Mouse (Mus musculus): ENCODE results near the gene Clpb. TPM values are rescaled to one million over a fixed set of nuclear protein-coding genes. Genes with fewer than 3 reads are reported as not detected.

Clpb gene
- total RNA-seq, 2 experiments from 2014 or later: 0.38 to 10.5 TPM

DNA sequence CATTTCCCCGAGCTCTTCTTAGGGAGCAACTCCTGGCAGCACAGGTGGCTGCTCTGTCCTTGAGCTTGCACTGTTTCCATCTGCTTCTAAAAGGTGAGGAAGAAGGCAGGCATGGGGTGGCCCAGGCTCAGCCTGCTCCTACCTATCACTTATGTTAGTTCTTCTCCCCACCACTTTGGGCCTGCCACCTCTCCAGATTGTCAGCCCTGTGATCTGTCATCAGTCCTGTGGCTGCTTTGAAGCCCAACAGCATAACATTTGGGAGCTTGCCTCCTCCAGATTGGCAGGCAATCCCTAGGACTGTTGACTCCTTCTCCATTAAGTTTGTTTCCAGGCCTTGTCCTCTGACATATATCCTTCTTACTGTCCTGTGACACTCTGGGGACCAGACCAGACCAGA lies 108.2 kb downstream of the Clpb start:
- ATAC-seq (replicated peaks; ENCODE audit: low FRiP score, poor library complexity, severe bottlenecking): no peak

DNA sequence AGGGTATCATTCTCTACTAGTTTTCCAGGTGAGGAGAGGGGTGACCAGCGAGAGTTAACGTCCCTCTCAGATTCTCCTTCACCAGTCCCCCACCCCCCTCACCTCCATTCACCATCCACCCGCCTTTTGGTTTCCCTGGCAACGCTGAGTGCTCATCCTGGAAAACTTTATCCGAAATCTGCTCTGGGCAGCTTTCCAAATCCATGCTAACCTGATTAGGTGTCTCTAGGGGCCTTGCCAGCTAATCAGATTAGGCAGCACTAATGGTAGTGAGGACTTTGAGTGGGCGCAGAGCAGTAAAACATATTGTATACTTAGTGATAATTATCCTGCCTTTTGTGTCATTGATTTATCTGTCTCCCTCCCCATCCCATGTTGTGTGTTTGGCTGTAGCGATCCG lies 109.3 kb downstream of the Clpb start:
- ATAC-seq (replicated peaks; ENCODE audit: low FRiP score, poor library complexity, severe bottlenecking): no peak

- ATAC-seq (replicated peaks; ENCODE audit: low FRiP score, poor library complexity, severe bottlenecking): no peak
These were observed 113.6 kb downstream of the Clpb start for GRCm38 (mm10) chr7:101777053-101777452.

DNA sequence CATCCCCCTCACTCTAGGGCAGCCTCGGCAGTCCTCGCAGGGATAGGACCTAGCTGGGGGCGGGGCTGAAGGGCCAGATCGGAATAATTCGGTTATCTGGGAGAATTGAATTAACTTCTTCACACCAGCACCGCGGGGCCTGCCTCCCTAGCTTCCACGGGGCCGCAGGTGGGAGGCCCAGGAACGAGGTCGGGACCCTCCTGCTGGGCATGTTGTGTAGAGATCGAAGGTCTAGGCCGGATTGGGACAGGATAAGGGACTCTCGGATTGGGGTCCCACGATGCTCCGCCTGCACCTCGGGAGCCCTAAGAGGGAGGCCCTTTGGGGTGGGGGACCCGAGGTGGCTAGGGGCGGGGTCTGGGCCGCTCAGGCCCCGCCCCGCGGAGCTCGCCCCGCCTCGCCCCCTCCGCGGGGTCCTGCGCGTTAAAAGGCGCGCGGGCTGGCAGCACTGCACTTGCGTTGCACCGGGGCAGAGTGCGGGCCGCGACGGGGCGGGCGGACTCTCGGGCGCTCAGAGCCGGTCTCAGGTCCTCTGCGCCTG lies 154.5 kb downstream of the Clpb start, which contains the start of gene Phox2a:
Phox2a (plus strand) TSS at position 453 of the 541 bp plus-strand sequence.
- ATAC-seq (replicated peaks; ENCODE audit: low FRiP score, poor library complexity, severe bottlenecking): no peak

DNA sequence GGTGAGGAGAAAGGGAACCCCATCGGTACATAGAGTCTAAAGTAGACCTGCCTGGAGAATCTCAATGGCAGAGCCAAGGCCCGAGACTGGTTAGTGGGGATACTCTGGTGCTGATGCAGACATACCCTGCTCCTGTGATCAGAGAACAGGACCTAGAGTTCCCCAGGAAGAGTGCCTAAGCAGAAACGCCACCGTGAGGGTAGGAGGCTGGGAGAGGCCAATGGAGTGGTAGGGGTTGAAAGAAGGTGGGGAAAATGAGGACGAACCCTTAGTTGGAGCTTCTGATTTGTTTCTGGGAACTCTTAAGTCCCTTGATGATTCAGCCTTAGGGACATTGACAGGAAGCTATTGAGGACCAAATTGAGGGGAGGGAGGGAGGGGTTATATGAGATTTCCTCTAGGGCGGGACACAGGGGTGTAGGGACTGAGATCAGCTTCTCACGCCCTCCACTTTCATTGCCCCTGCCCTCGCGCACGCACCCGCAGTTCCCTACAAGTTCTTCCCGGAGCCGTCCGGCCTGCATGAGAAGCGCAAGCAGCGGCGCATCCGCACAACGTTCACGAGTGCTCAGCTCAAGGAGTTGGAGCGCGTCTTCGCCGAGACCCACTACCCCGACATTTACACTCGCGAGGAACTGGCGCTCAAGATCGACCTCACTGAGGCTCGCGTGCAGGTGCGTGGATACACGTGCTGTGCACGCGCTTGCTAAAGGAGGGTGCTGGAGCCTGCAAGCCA lies 157.0 kb downstream of the Clpb start:
- ATAC-seq (replicated peaks; ENCODE audit: low FRiP score, poor library complexity, severe bottlenecking): no peak

DNA sequence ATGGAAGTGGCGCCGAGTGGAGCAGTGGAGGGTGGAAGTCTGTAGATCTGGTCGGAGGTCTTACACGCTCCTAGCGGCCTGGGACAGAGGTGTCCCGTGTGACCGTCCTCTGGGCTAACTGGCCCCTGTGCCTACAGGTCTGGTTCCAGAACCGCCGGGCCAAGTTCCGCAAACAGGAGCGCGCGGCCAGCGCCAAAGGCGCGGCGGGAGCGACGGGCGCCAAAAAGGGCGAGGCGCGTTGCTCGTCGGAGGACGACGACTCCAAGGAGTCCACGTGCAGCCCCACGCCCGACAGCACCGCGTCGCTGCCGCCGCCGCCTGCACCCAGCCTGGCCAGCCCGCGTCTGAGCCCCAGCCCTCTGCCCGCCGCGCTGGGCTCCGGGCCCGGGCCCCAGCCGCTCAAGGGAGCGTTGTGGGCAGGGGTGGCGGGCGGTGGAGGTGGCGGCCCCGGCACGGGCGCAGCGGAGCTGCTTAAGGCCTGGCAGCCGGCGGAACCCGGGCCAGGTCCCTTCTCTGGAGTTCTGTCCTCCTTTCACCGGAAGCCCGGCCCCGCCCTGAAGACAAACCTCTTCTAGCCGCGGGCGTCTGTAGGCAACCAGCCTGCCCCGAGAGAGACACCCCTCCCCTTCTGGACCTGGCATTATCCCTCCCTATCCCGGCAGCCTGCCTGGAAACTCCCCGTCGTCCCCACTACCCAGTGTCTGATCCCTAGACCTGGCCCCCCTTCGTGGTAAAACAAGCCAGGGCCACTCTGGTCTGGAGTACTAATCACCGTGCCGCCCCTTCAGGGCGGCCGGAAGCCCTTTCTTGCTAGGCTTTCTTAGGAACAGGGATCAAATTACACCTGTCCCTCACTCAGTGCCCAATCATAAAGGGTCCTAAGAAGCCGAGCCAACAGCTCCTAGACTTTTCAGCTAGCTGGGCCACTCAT lies 158.4 kb downstream of the Clpb start:
- no peak for ATAC-seq (replicated peaks; ENCODE audit: low FRiP score, poor library complexity, severe bottlenecking)

- ATAC-seq (replicated peaks; ENCODE audit: low FRiP score, poor library complexity, severe bottlenecking): no peak
These were observed 159.7 kb downstream of the Clpb start for GRCm38 (mm10) chr7:101822836-101823757.

DNA sequence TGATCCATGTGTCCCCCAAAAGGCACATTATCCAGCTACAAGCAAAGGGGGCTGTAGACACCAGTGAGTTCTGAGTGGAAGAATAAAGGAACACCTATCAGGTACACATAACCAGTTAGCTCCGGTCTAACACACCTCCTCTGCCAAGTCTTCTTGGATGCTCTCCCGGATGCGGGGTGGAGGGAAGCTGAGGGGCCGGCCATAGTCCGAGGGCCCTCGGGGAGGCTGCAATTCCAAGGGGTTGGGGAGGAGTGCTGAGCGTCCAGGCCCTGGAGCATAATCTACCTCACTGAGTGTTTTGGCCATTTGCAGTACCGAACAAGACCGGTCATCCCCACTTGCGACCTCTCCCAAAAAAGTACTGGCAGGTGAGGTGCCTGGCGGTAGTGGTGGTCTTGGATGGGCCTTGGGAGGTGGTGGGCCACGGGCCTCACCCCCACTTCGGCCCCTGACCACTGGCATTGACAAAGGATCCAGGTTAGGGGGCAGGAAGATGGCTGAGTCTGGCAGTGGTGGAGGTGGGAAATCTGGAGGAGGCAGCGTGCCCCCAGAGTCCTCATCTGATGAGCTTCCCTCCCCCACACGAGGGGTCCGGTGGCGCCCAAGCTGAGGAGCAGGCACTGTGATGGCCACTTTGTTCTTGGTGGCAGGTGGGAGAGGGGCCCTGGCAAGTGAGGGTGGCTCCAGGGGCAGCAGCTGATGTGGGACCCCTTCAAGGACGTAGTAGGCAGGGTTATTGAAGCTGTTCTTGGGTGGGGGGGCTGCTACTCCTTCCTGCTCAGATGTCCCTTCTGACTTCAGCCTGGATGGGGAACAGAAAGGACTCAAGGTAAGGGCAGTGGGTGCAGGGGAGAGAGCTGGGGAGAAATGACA lies 160.6 kb downstream of the Clpb start:
- ATAC-seq (replicated peaks; ENCODE audit: low FRiP score, poor library complexity, severe bottlenecking): no peak

DNA sequence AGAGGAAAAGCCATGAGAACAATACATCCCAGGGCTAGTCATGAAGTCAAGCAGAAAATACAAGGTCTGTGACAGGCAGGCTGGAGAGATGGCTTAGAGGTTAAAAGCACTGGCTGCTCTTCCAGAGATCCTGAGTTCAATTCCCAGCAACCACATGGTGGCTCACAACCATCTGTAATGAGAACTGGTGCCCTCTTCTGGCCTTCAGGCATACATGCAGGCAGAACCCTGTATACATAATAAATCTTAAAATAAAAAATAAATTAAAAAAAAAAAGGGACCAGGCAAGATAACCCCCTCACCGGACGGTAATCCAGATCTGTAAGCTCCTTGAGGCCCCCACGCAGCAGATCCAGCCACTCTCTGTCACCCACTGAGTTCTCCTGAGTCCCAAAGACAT lies 166.9 kb downstream of the Clpb start:
- no peak for ATAC-seq (replicated peaks; ENCODE audit: low FRiP score, poor library complexity, severe bottlenecking)

DNA sequence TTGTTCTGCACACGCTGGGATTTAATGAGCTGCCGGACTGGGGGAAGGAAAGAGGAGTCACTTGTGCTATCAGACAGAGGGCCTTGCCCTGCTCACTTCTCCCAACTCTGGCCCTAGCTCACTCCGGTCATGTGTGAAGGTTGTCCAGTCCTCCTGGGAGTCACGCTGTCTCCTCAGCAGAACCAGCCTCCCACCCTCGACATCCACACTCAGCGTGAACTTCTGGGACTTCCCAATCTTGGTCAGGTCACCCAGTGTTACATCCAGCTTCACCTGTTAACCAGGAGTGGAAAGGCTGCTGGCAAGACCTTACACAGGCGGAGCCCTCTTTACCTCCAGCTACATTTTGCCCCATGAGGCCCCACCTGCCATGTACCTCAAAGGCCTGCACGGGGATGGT lies 168.0 kb downstream of the Clpb start:
- no peak for ATAC-seq (replicated peaks; ENCODE audit: low FRiP score, poor library complexity, severe bottlenecking)

- ATAC-seq (replicated peaks; ENCODE audit: low FRiP score, poor library complexity, severe bottlenecking): no peak
These were observed 168.9 kb downstream of the Clpb start for GRCm38 (mm10) chr7:101832372-101832771.

GRCm38 (mm10) chr7:101833352-101833751 lies 169.9 kb downstream of the Clpb start:
- no peak for ATAC-seq (replicated peaks; ENCODE audit: low FRiP score, poor library complexity, severe bottlenecking)

DNA sequence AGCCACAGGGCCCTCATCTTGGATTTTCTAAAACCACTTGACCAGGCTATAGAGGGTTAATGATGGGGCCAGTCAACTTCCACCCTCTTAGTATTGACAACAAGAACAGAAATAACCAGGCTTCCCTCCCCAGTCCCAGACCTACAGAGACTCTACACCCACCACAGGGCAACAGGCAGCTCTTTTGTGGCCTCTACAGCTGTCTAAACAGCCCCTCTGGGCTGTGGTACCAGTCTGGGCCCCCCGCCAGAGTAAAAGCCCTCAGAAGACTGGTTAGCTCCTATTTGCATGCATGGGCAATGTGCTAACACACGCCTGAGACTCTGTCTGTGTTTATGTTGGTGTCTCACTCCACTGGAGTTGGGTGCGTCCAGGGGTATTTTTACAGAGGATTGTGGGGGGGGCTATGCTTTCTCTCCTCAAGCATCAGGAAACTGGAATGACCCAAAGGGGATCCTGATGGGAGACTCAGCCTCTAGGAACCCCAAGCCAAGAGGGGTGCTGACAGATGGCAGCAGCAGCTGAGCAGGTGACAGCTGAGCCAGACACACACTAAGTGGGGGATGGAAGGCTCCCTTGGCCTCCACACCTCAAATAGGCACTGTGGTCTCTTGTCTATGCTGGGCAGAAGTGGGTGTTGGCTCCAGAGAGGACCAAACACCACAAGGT lies 170.6 kb downstream of the Clpb start:
- no peak for ATAC-seq (replicated peaks; ENCODE audit: low FRiP score, poor library complexity, severe bottlenecking)

- ATAC-seq (replicated peaks; ENCODE audit: low FRiP score, poor library complexity, severe bottlenecking): no peak
These were observed 171.5 kb downstream of the Clpb start for GRCm38 (mm10) chr7:101834903-101835302.

DNA sequence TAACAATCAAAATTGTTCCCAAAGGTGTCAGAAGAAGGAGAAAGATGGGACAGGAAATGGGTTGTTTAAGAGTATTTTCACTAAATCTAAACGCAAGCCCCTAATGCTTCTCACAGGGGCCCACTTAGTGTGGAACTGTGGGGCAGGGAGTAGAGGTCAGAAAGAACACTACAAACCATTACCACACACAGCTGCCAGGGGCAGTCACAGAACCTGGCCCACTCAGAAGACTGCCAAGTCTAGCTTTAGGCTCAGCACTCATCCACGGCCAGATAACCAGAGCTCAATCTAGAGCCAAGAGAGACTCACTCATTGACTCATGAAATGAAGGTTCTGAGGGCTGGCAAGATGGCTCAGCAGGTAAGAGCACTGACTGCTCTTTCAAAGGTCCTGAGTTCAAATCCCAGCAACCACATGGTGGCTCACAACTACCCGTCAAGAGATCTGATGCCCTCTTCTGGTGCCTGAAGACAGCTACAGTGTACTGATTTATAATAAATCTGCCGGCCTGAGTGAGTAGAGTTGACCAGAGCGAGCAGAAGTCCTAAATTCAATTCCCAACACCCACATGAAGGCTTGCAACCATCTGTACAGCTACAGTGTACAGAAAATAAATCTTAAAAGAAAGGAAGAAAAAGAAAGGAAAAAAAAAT lies 172.2 kb downstream of the Clpb start:
- no peak for ATAC-seq (replicated peaks; ENCODE audit: low FRiP score, poor library complexity, severe bottlenecking)

- no peak for ATAC-seq (replicated peaks; ENCODE audit: low FRiP score, poor library complexity, severe bottlenecking)
These were observed 173.1 kb downstream of the Clpb start for GRCm38 (mm10) chr7:101836271-101837153.

GRCm38 (mm10) chr7:101837154-101837605 lies 173.7 kb downstream of the Clpb start:
- ATAC-seq (replicated peaks; ENCODE audit: low FRiP score, poor library complexity, severe bottlenecking): no peak

Data from erythroblast, adult 5-6 weeks (primary cell).